Mouse (Mus musculus) bone marrow, adult 2 months (tissue): ENCODE measurements around the gene Adora3. TPM values are rescaled to one million over a fixed set of nuclear protein-coding genes. Genes with fewer than 3 reads are reported as not detected.
A peak's percentile ranks its signal among the peaks of the same experiment; 100 is the strongest.

Experiments used
- H3K27ac ChIP-seq: fragments of 200-500 bp; 2 replicates; pipeline ENCODE4 v1.5.1; 2012; ENCODE audit warnings: low read depth, mild to moderate bottlenecking, control low read depth, inconsistent platforms, low read length; ENCODE audit not compliant: control insufficient read depth, poor library complexity, insufficient read depth
- H3K4me1 ChIP-seq: fragments of 200-500 bp; 2 replicates; pipeline ENCODE4 v1.6.1; 2011; ENCODE audit warnings: low read length; ENCODE audit not compliant: control insufficient read depth, insufficient read depth
- H3K4me3 ChIP-seq: fragments of 200-500 bp; replicated peaks from 2 replicates; pipeline ENCODE3; 2011; ENCODE audit warnings: mild to moderate bottlenecking, low read depth, low read length, control low read depth; ENCODE audit not compliant: control insufficient read depth
- CTCF ChIP-seq: fragments of 200-500 bp; IDR thresholded peaks from 2 replicates; pipeline ENCODE4 v1.5.1; 2011; ENCODE audit warnings: low read length, control low read depth; ENCODE audit not compliant: control insufficient read depth, insufficient read depth
- POLR2A ChIP-seq: fragments of 200-500 bp; IDR thresholded peaks from 2 replicates; pipeline ENCODE4 v1.6.1; 2011; ENCODE audit warnings: low read depth, mild to moderate bottlenecking, control low read depth, low read length, borderline replicate concordance; ENCODE audit not compliant: control insufficient read depth
- WGBS: fragments of 180-500 bp; shearing (Covaris S2); methylation state at CpG from one replicate; pipeline ENCODE4 v1.1.7; 2018; 5-methylcytosine and 5-hydroxymethylcytosine counted together
- polyA plus RNA-seq: library from polyadenylated mRNA; stranded (reverse); fragments of >200 nt; gene quantifications from 2 replicates; pipeline ENCODE4 v1.2.4, GENCODE M21; 2011; ENCODE audit warnings: low replicate concordance; ENCODE audit not compliant: missing spikeins, insufficient read depth, insufficient read length

Adora3 gene
- polyA plus RNA-seq, 1 experiment, result 3.4 TPM

DNA sequence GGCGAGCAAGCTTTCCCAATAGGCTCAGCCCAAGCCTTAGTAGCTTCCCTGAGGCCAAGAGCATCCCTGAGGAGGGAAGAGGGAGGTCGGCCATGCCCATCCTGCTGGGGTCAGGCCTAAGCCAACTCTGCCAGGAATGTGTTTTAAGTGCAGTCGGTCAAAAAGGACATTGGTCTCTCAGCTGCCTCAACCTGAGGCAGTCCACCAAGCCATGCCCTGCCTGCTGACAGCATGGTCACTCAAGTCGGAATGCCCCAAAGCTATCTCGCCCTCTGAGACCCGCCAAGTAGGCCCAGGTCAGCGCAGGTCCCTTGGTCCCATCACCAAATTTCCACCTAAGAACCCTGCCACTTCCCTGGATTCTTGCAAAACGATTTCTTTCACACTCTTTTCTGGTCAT lies 8.1 kb downstream of the Adora3 start:
- H3K4me1 ChIP-seq, result peaks cover 6% of the 10 kb centered on the region; the same call in 1 of the 2 replicates
- 91% methylated on average over 8 of the region's 8 CpGs for WGBS

GRCm38 (mm10) chr3:105880419-105880818 lies 9.8 kb downstream of the Adora3 start:
- 43% methylated on average over 3 of the region's 3 CpGs for WGBS
- H3K4me3 ChIP-seq, result no peak overlapping the region
- TF ChIP-seq POLR2A (no peak), CTCF (no peak)
- peaks cover 6% of the 10 kb centered on the region; the same call in 1 of the 2 replicates for H3K4me1 ChIP-seq
- no peak overlapping the region for H3K27ac ChIP-seq

More for the DNA sequence above, 8.1 kb downstream of the Adora3 start:
- no peak overlapping the region for H3K4me3 ChIP-seq
- H3K27ac ChIP-seq, result no peak overlapping the region
- TF ChIP-seq CTCF (no peak), POLR2A (no peak)

DNA sequence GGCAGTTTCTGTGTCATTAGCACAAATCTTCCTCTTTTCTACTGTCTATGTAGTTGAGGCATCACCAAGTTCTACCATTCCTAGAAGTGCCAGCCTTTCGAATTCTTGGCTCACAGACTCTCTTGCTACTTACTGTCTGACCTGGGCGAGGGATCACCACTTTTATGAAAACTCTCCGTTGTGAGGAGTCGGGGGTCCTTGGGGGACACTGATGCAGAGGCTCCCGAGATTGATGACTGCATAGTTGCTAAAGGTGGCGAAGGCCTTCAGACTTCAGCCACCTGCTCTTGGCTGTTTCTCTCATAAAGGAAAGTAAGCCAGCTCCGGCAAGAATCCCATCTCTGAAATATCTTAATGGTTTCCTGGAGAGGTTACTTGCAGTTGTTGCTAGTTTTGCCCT lies 11.4 kb downstream of the Adora3 start:
- 84% methylated on average over 7 of the region's 7 CpGs for WGBS
- no peak overlapping the region for H3K4me3 ChIP-seq
- no peak overlapping the region for H3K27ac ChIP-seq
- peaks cover 6% of the 10 kb centered on the region; the same call in 1 of the 2 replicates for H3K4me1 ChIP-seq
- TF ChIP-seq POLR2A, result no peak
- no peak for TF ChIP-seq CTCF

GRCm38 (mm10) chr3:105883111-105883510 lies 12.5 kb downstream of the Adora3 start:
- no peak overlapping the region for H3K27ac ChIP-seq
- H3K4me3 ChIP-seq, result no peak overlapping the region
- no peak for TF ChIP-seq CTCF
- TF ChIP-seq POLR2A, result no peak
- H3K4me1 ChIP-seq, result peaks cover 2% of the 10 kb centered on the region; the same call in 1 of the 2 replicates
- WGBS, result 89% methylated on average over 2 of the region's 2 CpGs

GRCm38 (mm10) chr3:105888961-105889360 lies 18.3 kb downstream of the Adora3 start:
- WGBS, result 79% methylated on average over 3 of the region's 3 CpGs
- Histone ChIP-seq H3K27ac (no peak overlapping the region), H3K4me1 (peaks cover 7% of the 10 kb centered on the region), H3K4me3 (no peak overlapping the region)
- TF ChIP-seq POLR2A (no peak), CTCF (no peak)

DNA sequence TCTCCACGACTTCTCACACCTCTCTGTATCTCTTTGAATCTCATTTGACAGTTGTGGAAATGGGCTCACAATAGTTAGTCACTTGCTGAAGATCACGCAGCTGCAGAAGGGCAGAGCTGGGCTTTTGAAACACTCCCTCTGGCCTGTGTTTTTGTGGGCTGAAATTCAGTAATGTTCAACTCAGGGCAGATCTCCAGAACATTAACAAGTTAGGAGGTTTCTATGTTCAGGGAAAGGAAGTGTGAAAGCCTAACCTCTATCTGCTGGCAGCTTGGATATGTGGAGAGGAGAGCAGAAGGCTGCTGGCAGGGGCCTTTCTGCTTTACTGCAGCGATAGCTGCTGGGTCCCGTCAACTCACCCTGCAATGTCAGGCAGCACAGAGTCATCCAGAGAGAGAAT lies 19.6 kb downstream of the Adora3 start:
- Histone ChIP-seq H3K27ac (no peak overlapping the region), H3K4me1 (peaks cover 7% of the 10 kb centered on the region), H3K4me3 (no peak overlapping the region)
- WGBS, result 62% methylated on average over 4 of the region's 4 CpGs
- TF ChIP-seq CTCF, result no peak
- TF ChIP-seq POLR2A, result no peak

DNA sequence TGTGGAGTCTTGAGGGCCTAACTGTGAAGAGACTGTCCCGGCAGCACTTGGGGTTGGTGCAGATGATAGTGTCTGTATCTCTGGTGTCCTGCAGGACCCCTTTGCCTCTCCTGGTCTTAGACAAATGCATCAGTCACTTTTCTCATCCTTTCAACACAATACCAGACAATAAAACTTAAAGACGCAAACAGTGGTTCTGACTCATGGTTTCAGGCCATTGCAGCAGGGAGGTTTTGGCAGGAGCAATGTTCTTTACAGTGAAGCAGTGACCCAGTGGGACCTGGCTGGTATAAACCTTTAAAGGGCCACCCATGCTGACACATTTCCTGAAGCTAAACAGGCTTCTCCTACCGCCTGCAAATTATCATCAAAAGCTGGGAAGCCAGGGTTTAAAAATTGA lies 20.5 kb downstream of the Adora3 start:
- 59% methylated on average over 3 of the region's 3 CpGs for WGBS
- Histone ChIP-seq H3K4me3 (no peak overlapping the region), H3K27ac (peak overlapping the region; percentile 57; the same call in 1 of the 2 replicates), H3K4me1 (peaks cover 8% of the 10 kb centered on the region)
- no peak for TF ChIP-seq CTCF
- no peak for TF ChIP-seq POLR2A

DNA sequence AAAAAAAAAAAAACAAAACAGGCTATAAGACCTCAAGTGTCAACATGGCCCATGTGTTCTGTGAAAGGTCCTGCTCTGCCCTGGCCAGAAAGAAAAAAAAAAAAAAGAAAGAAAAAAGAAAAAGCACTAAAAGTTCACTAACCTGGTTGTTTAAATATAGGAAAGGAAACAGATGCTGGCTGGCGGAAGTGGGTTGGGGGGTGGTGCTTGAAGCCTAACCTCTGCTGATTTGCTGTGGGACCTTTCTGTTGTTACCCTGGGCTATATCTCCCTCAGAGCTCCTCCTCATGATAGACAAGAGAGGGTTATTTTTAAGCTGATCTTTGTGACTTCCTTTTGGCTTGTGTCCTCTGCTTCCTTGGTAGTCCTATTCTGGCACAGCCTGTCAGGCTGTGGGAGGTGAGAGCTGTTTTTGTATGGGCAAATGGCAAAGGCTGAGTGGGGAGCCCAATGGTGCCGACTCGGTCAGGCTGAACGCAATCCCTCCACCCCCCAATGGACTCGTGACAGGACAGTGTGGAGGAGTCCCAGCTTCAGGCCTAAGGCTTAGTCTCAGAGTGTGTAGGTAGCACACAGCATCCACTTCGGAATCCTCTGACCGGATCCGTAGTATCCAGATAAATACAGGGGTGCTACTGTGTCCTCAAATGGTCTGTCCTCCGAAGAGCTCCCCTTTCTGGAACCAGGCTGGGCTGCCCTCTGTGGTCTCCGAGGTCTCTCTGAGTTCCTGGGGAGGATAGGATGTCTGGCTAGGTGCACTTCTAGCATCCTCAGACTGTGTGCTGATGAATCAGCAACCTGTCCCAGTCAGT lies 21.3 kb downstream of the Adora3 start:
- peak overlapping the region; percentile 52 for H3K4me3 ChIP-seq
- TF ChIP-seq CTCF, result no peak
- 0 out of 2 replicates have a peak, but pooled peaks have one; percentile 24 for TF ChIP-seq POLR2A
- peaks cover 8% of the 10 kb centered on the region for H3K4me1 ChIP-seq
- 10% methylated on average over 10 of the region's 10 CpGs for WGBS
- peak overlapping the region; percentile 95 for H3K27ac ChIP-seq
